Mouse (Mus musculus) thymus, adult 2 months (tissue): ENCODE data around the gene Spats1.

Experiments used
- CTCF ChIP-seq: fragments of 200-500 bp; IDR thresholded peaks from 2 replicates; pipeline ENCODE4 v1.5.1; 2012; ENCODE audit warnings: mild to moderate bottlenecking, control low read depth, low read length, moderate library complexity, borderline replicate concordance; ENCODE audit not compliant: control insufficient read depth, poor library complexity, insufficient read depth; ENCODE audit errors: extremely low read depth
- POLR2A ChIP-seq: fragments of 200-500 bp; IDR thresholded peaks from 2 replicates; pipeline ENCODE4 v1.6.1; 2012; ENCODE audit warnings: mild to moderate bottlenecking, low read length, control low read depth, moderate library complexity; ENCODE audit not compliant: control insufficient read depth, poor library complexity, insufficient read depth; ENCODE audit errors: extremely low read depth

- TF ChIP-seq CTCF (no peak), POLR2A (no peak)
These were observed 16.2 kb downstream of the Spats1 start for GRCm38 (mm10) chr17:45459062-45459461.
